Mouse (Mus musculus) layer of hippocampus, adult 8-10 months (tissue): ENCODE results near the gene Xkr8. TPM values are rescaled to one million over a fixed set of nuclear protein-coding genes. Genes with fewer than 3 reads are reported as not detected.
"Not testable (repeated sequence)": the region's sequence is repeated elsewhere in the genome, so short reads cannot be mapped to it uniquely, and the experiment has no call there.

Experiments used
- DNase-seq, 2 experiments: peaks; one replicate each; pipeline ENCODE4 v3.0.0; 2022; ENCODE audit warnings: low spot score in 2 of 2
- total RNA-seq, 4 experiments: library from RNA; stranded (reverse); gene quantifications; 2 replicates each; pipeline ENCODE4 v1.2.4; 2022

Gene Xkr8
- total RNA-seq = 1 to 10 TPM; 2.9 to 4.5 (median 3.6) TPM

DNA sequence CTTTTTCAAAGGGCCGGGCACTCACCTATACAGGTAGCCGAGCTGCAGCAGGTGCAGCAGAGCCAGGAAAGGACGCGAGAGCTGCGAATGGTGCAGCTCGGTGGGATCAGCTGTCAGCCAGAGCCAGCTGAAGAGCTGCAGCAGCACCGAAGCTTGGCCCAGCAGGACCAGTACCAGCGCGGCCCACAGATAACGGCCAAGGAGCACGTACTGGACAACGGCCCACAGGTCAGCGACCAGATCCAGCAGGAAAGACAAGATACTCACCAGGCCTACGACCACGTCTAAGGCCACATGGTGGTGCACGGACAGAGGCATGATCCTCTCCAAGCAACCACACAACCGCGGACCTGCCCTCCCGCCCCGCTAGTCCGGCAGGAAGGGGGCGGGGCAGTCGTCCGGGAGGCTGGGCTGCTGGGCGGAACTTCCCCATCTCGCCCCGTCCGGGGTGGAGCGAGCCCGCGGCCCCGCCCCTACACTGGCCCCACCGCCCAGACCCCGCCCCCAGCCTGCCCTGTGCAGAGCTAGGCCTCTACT lies at the start of gene Xkr8:
Xkr8 (minus strand) TSS at position 399 of the 537 bp plus-strand sequence.
- DNase-seq = peak; percentile 44 to 49

- DNase-seq = no peak
Measured at GRCm38 (mm10) chr4:132780288-132780687, 47.9 kb upstream of the Xkr8 start.

DNA sequence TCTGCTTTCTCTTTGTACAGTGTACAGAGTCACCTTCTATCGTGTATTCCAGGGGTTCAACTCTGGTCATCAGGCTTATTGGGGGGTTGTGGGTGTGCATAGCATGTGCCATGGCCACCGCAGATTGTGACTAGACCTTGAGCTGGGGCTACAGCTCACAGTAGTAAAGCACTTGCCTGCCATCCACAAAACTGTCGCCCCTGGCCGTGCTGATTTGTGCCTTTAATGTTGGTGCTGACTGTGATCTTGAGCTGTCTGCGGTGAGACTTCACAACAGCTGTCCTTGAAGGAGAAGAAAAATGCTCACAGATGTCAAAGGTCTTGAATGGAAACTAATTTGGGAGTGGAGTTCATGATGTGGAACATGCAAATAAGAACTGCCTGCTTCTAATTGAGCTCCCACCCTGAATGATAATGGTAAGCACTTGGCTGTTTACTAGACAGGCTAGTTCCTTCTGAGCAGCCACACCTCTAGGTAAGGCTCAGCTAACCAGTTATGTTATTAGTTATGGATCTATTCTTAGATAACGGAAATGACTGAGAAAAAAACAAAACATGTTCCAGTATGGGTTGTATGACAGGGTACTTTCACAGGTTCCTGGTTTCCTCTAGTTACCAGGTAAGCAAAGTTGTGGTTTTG lies 46.3 kb upstream of the Xkr8 start:
- no peak for DNase-seq

- peak; percentile 42 to 77 for DNase-seq
Measured at GRCm38 (mm10) chr4:132776764-132777163, 44.4 kb upstream of the Xkr8 start.

DNA sequence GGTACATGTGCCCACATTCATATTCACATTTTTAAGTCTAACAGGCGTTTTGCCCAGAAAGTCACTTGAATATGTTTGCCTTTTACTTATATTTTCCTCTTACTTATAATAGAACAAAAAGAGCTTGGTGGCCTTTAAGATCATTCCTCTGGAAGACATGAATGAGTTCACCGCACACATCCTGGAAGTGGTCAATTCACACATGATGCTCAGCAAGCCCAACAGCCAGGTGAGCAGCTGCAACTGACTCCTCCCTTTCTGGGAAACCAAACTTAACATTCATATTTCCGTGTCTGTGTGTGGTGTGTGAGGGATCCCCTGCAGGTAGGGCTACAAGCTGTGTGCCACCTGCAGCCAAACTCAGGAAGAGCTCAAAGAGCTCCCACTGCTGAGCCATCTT lies 42.6 kb upstream of the Xkr8 start:
- no peak for DNase-seq

GRCm38 (mm10) chr4:132771776-132772175 lies 39.4 kb upstream of the Xkr8 start:
- DNase-seq = no peak

DNA sequence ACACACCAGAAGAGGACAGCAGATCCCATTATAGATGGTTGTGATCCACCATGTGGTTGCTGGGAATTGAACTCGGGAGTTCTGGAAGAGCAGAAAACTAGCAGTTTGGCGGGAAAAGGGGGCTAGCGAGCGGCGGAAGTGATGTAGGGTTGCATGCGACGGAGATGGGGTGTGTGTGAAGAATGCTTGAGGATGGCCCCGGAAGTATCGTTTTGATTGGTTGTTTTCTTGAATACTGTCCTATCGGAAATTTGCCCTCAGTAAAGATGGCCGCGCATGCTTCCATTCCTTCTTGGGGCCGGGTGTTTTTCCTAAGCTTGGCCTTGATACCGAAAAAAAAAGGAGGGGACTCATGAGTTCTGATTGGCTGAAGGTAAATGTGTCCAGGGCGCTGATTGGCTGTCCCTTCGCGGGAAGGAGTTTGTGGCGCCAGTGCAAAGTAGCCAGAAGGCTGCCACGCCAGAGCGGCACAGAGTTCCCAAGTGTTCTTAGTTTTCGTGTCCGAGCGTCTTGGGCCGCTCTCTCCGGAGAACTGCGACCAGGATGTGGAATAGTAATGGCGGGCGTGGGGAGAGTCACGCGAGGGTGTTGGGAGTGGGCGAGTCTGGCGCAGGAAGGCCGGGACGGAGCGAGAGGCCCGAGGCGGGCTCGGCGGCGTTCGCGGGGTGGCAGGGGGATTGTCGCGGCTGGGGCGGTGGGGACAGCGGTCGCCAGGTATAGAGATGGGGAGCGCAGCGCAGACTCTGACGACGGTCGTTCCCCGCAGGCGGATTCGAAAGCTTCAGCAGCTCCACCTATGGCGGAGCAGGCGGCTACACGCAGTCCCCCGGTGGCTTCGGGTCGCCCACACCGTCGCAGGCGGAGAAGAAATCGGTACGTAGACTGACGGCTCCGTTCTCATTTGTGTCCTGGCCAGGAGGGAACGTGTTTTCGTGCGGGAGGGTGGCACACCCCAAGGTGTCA lies 35.8 kb upstream of the Xkr8 start, which contains the start of gene Rpa2:
Rpa2 (plus strand) TSS at position 419 of the 963 bp plus-strand sequence.
- DNase-seq = peak; percentile 99 to 100

DNA sequence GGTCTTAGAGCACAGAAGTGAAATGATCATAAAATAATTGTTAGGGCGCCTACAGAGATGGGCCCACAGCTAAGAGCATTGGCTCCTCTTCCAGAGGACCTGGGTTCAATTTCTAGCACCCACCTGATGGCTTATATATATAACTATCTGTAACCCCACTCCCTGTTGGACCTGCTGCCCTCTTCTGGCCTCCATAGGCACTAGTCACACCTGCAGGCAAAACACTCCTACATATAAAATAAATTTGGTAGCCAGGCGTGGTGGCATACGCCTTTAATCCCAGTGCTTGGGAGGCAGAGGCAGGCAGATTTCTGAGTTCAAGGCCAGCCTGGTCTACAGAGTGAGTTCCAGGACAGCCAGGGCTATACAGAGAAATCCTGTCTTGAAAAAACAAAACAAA lies 30.8 kb upstream of the Xkr8 start:
- not testable (repeated sequence) for DNase-seq

DNA sequence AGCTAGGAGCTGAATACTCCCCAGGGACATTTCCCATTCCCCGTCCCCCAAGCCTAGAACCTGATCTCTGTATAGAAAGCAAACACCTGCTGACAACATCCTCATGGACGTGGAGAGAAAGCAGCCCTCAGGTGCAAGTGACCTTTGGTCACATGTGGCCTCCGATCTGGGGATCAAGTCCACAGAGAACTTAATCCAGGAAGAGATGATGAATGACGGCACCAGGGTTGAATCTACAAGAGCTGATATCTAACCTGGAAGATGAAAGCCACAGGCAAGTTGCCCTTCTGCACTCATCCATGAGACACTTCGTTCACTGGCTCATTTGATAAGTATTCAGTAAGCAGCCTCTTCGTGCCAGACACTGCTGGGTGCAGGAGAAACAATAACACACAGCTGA lies 30.3 kb upstream of the Xkr8 start:
- DNase-seq = no peak

GRCm38 (mm10) chr4:132760296-132760695 lies 27.9 kb upstream of the Xkr8 start:
- no peak for DNase-seq

- no peak for DNase-seq
Measured at GRCm38 (mm10) chr4:132757633-132758351, 25.4 kb upstream of the Xkr8 start.

DNA sequence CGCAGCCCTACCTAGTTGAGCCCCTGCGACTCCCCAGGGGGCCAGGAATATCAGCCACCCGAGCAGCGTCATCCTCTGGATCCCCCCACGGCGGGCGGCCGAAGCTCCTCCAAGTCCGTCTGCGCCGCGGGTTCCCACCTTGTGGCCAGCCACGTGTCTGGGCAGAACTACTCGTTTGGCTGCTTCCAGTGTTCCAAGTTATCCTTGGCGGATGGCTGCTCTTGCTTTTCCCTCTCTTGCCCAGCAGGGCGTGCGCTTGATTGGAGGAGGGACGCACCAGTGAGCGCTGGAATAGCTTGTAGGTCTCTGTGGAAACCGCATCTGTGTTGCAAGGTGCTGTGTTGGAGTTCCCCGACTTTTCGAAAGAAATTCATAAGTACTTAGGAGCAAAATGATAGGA lies 24.6 kb upstream of the Xkr8 start, which contains the start of gene Smpdl3b:
Smpdl3b (minus strand) TSS at position 279 of the 400 bp plus-strand sequence.
- DNase-seq = peak; percentile 67 to 69

DNA sequence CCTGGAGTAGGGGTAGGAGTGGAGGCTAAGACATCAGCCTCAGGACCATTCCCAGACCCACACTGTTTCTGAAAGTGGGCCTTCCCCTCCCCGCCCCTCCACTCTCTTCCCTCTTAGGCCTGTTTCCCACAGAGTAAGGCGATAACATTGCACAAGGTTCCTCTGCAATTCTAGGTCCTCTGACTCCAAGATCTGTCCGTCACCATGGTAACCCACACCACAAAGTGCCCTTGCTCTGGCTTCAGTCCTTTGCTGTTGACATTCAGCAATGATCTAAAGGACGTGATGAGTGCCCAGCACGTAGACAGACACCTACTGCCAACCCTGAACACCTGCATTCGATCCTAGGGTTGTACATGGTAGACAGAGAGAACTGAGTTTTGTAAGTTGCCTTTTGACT lies 20.6 kb upstream of the Xkr8 start:
- DNase-seq = no peak

DNA sequence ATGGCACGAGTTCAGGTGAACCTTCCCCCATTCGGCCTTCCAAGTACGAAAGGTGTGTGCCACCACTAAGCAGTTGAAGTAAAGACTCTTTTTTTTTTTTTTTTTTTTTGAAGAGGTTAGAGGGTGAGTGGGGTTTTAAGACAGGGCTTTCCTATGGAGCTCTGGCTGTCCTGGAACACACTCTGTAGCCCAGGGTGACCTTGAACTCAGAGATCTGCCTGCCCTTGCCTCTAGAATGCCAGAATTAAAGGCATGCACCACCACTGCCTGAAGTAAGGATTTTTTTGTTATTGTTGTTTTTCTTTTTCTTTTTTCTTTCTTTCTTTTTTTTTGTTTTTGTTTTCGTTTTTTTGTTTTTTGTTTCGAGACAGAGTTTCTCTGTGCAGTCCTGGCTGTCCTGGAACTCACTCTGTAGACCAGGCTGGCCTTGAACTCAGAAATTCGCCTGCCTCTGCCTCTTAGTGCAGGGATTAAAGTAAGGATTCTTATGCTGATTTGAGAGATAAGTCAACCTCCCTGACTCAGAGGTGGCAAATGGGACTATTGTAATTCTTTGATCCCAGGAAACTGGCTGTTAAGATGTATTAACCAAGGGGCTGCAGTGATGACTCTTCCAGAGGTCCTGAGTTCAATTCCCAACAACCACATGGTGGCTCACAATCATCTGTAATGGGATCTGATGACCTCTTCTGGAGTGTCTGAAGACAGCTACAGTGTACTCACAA lies 17.1 kb upstream of the Xkr8 start:
- DNase-seq = no peak

DNA sequence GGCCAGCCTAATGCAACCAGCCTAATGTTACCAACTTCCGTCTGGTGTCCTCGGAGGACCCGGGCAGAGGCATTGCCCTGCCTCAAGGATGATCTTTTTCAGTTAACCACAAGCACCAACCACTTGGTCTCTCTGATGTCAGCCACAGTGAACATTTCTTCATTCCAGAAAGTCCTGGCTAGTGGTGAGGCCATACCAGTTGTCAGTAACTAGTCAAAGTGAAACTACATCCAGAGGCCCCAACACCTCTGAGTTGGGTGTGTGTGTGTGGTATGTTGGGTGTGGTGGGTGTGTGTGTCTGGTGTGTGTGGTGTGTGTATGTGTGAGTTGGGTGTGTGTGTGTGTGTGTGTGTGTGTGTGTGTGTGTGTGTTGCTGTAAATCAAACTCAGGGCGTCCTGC lies 16.4 kb upstream of the Xkr8 start:
- DNase-seq = no peak

DNA sequence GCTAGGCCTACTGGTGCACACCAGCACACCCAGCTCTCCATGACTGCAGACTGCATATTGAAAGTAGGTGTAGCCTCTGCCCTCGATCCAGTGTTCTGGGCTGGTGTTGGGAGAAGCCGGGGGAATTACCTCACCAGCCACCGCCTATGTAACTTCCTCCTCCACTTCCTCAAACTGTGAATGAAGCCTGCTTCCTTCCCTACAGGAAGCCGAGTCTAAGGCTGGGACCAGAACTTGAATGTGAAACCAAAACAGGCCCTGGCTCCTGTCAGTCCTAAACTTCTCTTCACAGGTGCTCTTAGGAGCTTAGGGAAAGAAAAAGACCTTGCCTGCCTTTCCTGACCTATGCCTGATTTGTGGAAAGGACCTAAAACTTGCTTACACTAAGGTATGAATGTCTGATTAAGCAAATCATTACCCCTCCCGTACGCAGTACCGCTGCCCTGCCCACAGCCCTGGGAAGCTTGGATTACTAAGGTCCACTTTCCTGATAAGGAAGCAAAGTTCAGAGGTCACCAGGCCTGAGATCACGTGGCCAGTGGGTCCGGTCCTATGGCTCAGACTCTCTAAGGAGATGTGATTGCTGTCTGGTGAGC lies 15.4 kb upstream of the Xkr8 start:
- no peak for DNase-seq

GRCm38 (mm10) chr4:132746911-132747517 lies 14.7 kb upstream of the Xkr8 start:
- DNase-seq = no peak

DNA sequence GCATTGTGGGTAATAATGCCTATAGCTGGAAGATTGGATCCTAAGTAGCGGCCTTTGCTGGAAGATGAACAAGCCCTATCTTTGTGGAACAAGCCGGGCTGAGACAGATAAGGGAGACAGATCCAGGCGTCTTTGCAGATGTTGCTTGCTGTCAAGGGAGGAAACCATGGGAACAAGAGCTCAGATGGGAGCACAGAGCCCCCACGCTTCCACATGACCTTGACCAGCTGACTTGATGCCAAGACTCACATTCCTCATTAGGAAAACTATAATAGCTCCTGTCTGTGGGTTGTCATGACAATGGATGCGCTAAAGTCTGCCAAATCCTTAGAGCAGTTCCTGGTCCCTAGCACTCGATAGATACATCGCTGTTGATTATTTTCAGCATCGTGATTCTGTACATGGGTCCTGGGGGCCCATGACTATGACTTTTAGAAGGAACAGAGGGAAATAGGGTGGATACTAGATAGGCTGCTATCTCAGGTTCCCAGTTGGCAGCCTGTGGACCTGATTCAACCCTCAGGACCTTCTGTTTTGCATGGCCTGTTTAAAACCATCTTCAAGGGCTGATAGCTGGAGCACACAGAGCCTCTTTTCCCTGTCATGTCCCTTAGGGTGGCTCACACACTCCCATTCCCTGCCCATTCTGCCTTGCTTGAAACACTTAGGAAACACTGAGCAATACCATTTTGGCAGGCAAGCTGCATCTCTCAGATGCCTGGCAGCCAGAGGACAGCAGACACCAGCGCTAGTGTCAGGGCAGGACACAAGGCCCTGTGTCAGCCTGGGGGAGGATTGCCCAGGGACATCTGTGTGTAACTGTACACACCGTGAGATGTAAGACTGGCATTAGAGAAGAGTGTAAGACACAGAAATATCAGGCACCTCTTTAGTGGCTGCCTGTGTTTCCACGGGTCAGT lies 11.9 kb upstream of the Xkr8 start:
- DNase-seq = peak; percentile 68 to 78

DNA sequence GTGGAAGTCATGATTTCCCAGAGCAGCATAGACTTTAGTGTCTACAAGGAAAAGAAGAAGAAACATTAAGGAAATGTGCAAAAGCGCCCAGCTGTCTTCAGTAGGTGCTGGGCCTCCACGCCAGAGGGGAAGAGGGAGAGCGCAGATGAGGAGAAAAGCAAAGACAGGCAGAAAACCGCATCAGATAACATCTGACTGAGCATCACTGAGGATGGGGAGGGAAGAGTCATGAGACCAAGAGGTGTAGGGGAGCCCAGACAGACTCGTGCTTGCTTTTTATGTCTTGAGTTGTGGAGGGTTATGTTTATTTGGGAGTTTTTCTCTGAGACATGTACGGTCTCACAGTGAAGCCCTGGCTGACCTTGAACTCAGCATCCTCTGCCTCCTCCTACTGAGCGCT lies 9.1 kb upstream of the Xkr8 start:
- no peak for DNase-seq
